Mouse (Mus musculus) regulatory T cell (primary cell): ENCODE data around the gene Abca13.

Source experiments
- in situ Hi-C: fragments of 300-600 bp; cut with MboI, MseI; formaldehyde crosslinking; loops from one replicate; pipeline ENCODE4 v1.15.1; 2025; ENCODE audit warnings: high pct_unique_total_duplicates

Abca13 gene

GRCm38 (mm10) chr11:9528556-9528955 lies 336.8 kb downstream of the Abca13 start:
- in situ Hi-C loops, result no loop called here

- in situ Hi-C loops, result no loop called here
Measured at GRCm38 (mm10) chr11:9531715-9532114, 340.0 kb downstream of the Abca13 start.

DNA sequence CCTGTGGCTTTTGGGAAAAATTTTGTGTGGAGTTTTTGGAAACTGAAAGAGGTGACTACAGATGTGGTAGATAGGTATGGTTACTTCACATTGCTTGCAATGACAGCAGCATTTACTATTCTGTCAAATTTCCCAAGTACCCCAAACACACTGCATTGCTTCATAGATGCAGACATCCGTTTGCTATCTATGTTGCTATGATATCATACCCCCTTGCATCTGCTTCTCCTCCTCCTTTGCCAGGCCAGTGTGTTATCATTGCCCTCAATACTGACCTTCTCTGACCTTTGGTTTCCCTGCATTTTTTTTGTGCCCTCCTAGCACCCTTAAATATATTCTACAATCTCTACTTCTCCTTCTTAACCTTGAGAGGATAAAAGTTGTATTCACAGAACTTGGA lies 341.4 kb downstream of the Abca13 start:
- in situ Hi-C loops, result no loop called here

DNA sequence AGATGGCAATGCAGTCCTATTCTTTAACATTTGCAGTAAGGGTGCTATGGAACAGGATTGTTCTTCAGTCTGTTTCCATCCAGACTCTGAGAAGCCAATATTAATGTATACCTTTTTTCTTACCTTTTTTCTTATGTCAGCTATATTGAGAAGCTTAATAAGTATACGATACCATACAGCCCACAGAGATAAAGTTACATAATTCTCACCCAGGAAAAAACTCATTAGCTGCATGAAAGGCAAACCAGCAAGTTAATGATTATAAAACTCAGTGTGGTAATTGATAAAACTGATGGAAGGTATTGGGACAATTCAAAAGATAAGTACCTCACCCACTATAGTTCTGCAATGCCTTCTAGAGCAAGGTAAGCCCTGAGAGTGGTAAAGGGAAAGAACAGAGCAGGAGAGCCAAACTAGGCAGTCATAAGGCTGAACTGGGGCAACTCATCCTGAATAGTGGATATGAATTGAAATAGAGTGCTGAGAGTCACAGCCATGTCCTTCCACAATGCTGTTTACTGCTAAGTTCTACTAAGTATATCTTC lies 342.0 kb downstream of the Abca13 start:
- in situ Hi-C loops, result no loop called here

DNA sequence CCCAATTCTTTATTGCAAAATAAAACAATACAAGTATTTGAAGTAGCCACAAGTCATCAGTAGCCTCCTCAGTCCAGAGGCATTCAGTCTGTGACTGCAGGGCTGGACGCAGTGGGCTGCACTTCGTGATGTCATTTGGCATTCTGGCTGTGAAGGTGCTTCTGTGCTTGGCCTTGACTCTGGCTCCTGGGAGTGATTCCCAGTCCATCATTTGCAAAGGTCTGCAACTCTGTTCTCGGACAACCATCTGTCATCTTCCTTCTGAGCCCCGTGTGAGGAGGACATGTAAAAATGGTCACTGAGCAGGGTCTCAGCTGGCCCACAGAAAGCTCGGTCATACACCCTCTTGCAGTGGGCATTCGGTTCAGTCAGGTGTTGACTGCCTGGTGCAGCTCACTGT lies 345.1 kb downstream of the Abca13 start:
- in situ Hi-C loops, result no loop called here

- in situ Hi-C loops, result no loop called here
Measured at GRCm38 (mm10) chr11:9538328-9538727, 346.6 kb downstream of the Abca13 start.

- in situ Hi-C loops, result no loop called here
Measured at GRCm38 (mm10) chr11:9560026-9560425, 368.3 kb downstream of the Abca13 start.

DNA sequence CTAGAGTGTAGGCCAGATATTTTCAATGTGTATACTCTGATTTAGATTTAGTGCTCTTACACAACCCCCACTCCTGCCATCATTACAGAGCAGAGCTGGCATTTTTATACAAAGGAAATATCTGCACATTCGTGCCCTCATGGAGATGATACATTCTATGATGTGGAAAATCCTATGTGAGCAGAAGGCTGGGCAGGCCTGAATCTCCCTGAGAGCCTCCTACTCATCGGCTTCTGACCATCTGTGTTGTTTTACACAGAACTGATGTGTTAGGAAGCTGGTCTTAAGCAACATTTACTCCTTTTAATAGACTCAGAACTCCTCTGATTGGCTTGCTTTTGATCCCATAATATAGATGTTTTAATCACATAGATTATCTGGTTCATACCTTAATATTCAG lies 376.6 kb downstream of the Abca13 start:
- in situ Hi-C loops, result no loop called here

DNA sequence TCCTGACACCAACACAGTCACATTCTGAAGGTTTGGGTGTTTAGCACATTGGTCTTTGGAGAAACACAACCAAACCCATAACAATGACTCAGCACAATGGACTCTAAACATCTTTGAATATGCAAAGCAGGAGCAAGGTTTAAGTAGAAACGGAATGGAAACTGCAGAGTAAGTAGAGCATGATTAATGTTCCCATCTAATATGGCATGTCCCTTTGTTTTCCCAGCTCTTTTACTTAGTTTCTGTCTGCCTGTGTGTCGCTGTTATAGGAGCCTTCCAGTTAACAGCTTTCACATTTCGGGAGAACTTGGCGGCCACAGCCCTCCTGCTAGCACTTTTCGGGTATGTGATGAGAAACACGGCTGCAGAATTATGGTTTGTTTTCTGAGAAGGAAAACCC lies 378.6 kb downstream of the Abca13 start:
- in situ Hi-C loops, result no loop called here

DNA sequence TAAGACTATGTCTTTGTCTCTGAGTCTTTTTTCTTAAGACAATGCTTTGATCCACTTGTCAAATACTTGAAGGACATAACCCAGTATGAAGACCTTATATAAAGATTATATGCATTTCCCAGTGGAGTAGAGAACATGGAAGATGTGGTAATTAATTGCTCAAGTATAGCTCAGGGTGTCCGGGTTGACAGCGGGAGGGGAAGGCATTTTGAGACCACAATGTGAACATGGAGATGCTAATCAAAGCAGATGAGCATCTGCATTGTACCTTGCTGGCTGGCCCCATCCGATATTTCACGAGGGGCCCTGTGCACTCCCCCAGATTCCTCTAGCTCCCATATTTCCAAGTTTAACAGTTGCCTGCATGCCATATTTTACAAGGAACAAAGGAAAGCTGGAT lies 383.2 kb downstream of the Abca13 start:
- in situ Hi-C loops, result no loop called here

- in situ Hi-C loops, result no loop called here
Measured at GRCm38 (mm10) chr11:9591757-9592316, 400.1 kb downstream of the Abca13 start.

- in situ Hi-C loops, result no loop called here
Measured at GRCm38 (mm10) chr11:9597299-9597698, 405.6 kb downstream of the Abca13 start.

DNA sequence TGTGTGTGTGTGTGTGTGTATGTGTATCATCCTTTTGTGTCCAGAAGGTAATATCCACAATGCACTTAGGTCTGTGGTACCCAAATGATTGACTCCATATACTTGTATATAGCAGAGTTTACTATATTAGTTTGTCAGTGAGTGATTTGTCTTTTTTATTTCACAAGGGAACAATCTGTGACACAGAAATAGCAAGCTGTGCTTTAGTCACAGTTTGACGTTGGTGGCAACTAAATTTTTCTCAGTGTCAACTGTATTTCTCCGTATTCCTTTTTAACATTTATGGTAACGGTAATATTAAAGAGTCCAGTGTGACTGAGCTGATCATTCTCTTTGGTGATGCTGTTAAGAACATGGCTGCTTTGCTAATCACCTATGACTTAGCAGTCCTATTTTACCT lies 409.4 kb downstream of the Abca13 start:
- in situ Hi-C loops, result no loop called here

GRCm38 (mm10) chr11:9602137-9602536 lies 410.4 kb downstream of the Abca13 start:
- in situ Hi-C loops, result no loop called here

DNA sequence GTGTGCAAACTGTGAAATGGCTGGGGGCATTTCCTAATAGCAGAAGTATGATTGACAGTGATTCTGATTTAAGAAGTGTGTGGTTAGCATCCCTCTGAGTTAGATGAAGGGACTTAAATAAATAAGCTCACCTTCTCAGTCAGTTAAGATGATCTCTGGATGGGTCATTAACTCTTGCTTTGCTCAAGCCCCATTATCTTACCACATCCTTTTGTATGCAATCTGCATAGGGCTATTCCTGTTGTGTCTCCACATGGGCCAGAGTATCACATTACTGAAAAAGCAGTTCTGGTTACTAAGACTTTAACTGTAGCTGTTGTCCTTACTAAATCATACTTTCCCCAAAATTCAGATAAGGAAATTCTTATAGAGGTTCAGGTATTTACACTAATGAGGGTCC lies 416.5 kb downstream of the Abca13 start:
- in situ Hi-C loops, result no loop called here

GRCm38 (mm10) chr11:9609075-9609474 lies 417.3 kb downstream of the Abca13 start:
- in situ Hi-C loops, result no loop called here

DNA sequence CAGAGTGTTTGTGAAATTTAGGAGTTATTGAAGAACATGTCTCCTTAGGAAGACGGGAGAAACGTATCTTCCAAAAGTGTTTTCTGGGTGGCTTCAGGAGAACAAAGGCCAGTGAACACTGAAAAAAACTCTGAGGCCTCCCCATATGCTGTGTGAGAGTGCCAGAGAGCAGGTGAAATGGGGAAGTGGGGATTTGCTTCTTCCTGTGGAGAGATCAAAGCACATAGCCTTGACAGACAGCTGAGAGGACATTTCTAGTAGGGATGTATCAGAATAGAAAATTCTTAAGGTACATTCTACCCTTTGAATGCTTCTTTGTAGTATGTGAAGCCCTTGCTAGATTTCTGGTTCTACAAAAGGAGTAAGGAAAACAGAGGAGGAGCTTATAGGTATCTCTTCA lies 424.4 kb downstream of the Abca13 start:
- in situ Hi-C loops, result no loop called here

GRCm38 (mm10) chr11:9616665-9617064 lies 424.9 kb downstream of the Abca13 start:
- in situ Hi-C loops, result no loop called here

GRCm38 (mm10) chr11:9619986-9620385 lies 428.2 kb downstream of the Abca13 start:
- in situ Hi-C loops, result no loop called here

GRCm38 (mm10) chr11:9622888-9623287 lies 431.1 kb downstream of the Abca13 start:
- in situ Hi-C loops, result no loop called here

DNA sequence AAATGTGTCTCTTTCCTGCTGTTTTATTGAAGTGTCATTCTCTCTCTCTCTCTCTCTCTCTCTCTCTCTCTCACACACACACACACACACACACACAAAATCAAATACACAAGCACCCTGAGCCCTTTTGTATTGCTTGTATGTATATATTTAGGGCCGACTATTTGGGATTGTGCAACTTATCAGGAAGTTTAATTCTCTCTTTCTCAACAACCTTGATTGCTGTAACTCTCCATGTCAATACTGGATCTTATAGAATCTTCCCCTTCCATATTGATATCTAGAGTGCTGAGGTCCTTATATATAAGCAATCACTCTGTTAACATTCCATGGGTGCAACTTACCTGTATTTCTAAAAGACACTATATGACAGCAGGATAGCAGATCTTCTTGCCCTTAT lies 433.0 kb downstream of the Abca13 start:
- in situ Hi-C loops, result no loop called here

GRCm38 (mm10) chr11:9625812-9626211 lies 434.1 kb downstream of the Abca13 start:
- in situ Hi-C loops, result no loop called here

GRCm38 (mm10) chr11:9647272-9647671 lies 455.5 kb downstream of the Abca13 start:
- in situ Hi-C loops, result no loop called here

DNA sequence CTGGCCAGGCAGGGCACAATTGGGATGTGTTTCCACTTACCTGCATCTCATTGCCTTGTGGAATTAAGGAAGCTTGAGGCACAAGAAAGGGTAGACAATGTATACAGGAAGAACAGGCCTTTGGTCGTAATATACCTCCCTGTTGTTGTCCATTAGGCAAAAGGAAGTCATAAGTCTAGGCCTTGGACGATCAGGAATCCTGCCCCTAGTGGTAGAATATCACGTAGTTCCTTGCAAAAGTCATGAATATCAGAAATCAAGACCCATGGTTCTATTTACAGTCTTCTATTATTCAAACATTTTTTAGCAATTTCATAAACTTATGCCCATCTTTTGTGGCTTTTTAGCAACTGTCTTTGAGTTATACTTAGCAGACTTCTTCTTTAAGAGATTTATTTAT lies 456.2 kb downstream of the Abca13 start:
- in situ Hi-C loops, result no loop called here
